Mouse (Mus musculus): ENCODE data around the gene Flot1.

The Flot1 gene

DNA sequence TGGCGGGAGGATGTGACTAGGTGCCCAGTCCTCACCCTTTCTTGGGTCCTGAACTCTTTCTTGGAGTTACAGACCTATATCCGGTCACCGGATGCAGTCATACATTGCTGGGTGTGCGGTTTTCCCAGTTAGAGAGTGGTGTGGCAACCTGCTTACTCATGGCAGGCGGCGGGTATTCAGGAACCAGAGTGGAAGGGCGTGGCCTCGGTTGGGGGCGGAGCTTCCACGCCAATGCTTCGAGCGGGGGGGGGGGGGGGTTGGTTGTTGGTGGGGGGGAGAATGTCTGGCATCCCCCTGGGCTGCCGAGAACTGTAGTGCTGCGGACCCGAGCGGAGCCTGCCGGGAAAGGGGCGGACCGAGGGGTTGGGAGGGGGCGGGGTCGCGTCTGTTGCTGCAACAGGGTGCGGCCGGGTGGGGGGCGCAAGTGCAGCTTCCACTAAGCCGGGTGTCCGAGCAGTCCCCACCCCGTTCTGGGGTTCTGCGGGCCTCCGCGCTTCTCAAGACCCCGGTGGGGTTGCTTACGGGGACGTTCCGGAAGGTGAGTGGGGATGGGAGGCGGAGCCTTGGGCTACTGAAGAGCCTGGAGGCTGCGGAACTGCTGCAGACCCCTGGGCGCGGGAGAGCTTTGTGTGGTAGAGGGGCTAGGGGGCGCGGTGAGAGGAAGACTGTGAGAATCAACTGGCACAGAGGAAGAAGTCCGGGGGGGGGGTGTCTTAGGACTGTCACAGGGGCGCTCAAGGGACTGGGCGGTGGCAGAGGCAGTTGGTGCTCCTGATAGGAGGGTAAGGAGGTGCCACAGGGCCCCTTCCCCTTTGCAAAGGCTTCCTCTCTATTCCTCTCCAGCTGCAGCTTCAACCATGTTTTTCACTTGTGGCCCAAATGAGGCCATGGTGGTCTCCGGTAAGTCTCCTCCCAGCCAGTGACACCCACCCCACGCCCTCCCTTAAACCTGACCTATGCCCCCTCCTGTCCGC lies at the start of gene Flot1:
Flot1 (plus strand) TSS at position 267 of the 974 bp plus-strand sequence.
- peak; percentile 78 for DNase-seq (ENCODE audit: low spot score)

GRCm38 (mm10) chr17:35776811-35777609 lies 46.0 kb upstream of the Flot1 start:
- peak; percentile 71 for DNase-seq (ENCODE audit: low spot score)

GRCm38 (mm10) chr17:35778965-35779364 lies 44.1 kb upstream of the Flot1 start:
- no peak for DNase-seq (ENCODE audit: low spot score)

DNA sequence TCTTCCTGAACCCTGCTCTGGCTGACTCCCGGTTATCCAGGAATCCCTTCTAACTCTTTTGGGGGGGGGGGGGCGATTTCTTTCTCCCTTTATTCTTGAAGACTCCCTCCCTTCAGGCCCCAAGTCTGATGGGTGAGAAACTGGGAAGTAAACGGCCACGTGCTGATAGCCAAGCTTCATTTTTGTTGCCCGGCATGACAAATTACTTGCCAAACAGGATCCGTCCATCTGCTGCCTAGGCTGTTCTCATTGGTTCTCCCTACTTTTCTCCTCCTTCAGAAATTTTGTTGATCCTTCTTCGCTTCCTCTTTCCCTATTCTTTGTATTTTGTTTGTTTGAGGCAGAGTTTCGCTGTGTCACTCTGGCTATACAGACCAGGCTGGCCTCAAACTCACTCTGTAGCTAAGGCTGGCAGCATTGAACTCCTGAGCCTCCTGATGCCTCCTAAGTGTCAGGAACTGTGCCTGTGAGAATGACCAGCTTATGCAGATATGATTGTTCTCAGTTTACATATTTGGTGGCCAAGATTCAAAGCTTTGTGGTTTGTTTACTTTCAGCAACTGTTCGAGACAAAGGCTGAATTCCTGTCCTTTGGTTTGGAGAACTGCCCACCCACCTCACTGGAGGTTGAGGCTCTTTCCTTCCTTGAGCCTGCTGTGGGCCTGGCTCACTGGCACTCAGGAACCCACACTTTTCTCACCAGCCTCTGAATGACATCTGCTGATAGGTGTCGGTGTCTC lies 43.4 kb upstream of the Flot1 start:
- no peak for DNase-seq (ENCODE audit: low spot score)

DNA sequence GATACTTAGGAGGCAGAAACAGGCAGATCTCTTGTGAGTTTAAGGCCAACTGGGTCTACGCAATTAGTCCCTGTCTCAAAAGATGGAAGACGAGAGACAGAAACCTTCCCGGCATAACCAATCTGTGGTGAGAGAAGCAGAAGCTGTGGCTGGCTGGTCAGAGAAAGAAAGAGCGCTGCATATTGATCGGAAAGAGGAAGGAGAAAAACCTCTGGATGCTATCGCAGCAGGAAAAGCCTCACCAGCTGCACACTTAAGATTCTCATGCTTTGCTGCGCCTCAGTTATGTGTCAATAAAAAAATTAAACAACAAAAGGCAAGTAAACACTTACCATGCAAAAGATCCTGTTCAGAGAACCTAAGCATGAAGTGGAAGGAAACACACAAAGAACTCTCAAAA lies 42.7 kb upstream of the Flot1 start:
- no peak for DNase-seq (ENCODE audit: low spot score)

- no peak for DNase-seq (ENCODE audit: low spot score)
These were observed 40.6 kb upstream of the Flot1 start for GRCm38 (mm10) chr17:35782398-35782797.

- no peak for DNase-seq (ENCODE audit: low spot score)
These were observed 40.1 kb upstream of the Flot1 start for GRCm38 (mm10) chr17:35782924-35783323.

DNA sequence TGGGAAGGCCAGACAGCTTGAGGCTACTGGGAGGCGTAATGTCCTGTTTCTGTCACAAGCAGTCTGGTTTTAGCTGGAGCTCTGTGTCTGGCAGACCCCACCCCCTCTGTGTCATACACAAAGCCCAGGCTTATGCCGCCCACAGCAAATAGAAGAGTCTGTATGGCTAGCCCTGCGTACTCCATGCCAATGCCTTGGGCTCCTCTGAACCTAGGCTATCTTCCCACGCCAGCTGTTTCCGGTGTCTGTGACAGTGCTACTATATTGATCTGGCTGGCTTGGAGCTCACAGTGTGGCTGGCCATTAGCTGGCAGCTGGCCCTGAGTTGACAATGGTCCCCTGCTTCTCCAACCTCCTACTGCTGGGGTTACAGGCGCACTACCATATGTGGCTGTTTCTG lies 39.1 kb upstream of the Flot1 start:
- DNase-seq (ENCODE audit: low spot score), result no peak

- DNase-seq (ENCODE audit: low spot score), result no peak
These were observed 37.9 kb upstream of the Flot1 start for GRCm38 (mm10) chr17:35785140-35785539.

- no peak for DNase-seq (ENCODE audit: low spot score)
These were observed 35.5 kb upstream of the Flot1 start for GRCm38 (mm10) chr17:35787493-35787892.

GRCm38 (mm10) chr17:35788025-35788424 lies 35.0 kb upstream of the Flot1 start:
- DNase-seq (ENCODE audit: low spot score), result no peak

- DNase-seq (ENCODE audit: low spot score), result no peak
These were observed 32.1 kb upstream of the Flot1 start for GRCm38 (mm10) chr17:35790933-35791332.

GRCm38 (mm10) chr17:35792837-35793236 lies 30.2 kb upstream of the Flot1 start:
- no peak for DNase-seq (ENCODE audit: low spot score)

GRCm38 (mm10) chr17:35795099-35795498 lies 27.9 kb upstream of the Flot1 start:
- DNase-seq (ENCODE audit: low spot score), result no peak

DNA sequence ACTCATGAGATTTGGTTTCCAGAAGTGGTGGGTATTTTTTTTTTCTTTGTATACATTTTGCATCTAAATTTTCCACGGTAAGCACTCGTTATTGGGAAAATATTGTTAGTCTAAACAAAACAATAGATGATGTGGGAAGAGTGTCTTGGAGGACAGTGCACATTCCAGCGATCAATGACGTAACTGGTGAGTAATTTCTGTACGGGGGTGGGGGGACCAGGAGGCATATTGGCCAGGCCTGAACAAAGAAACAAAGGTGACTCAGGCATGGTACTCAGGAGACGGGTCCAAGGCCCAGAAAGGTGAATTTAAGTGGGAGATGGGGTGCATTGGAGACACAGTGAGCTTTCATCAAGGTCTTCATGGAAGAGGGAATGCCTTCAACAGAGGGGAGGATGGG lies 27.4 kb upstream of the Flot1 start:
- no peak for DNase-seq (ENCODE audit: low spot score)

GRCm38 (mm10) chr17:35796835-35797234 lies 26.2 kb upstream of the Flot1 start:
- no peak for DNase-seq (ENCODE audit: low spot score)

GRCm38 (mm10) chr17:35800905-35801304 lies 22.1 kb upstream of the Flot1 start:
- DNase-seq (ENCODE audit: low spot score), result no peak

DNA sequence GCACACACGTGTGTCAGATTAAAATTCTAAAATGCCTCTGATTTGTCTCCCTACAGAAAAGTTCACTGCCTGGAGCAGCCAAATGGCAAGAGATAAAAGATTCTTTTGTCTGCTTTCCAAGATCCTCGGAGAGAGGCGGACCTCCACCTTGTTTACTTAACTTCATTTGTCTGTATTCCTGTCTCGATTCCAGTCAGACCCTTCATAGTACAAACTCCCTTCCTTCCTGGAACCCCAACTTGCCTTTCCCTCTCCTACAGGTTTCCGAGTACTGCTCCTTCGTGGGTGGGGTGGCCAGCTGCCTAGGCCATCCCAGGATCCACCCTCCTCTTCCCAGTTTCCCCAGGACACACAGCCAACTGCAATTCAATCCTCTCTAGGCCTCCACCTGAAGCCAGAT lies 20.0 kb upstream of the Flot1 start:
- DNase-seq (ENCODE audit: low spot score), result no peak

DNA sequence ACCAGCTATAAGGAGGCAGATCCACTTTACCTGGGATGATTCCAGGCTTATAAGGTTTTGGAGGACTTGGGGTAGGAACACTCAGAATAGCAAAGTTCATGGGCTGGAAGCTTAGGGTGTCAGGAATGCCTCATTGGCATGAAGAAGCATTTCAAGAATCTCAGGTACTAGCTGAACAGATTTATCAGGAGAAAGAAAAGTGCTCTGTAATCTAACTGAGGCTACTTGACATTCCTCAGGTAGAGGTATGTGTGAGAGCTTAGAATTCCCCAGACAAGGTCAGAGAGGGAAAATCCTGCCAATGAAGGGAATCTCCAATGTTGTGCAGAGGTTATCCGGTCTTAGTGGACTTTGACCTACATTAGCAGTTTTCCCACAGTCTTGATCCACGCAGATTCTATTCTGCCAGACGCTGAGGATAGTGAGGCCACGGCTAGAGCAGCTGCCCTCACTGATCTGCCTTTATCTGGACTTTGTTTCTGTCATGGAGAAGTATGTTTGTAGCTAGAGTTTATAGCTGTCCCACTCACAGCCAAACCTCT lies 19.1 kb upstream of the Flot1 start:
- DNase-seq (ENCODE audit: low spot score), result no peak

DNA sequence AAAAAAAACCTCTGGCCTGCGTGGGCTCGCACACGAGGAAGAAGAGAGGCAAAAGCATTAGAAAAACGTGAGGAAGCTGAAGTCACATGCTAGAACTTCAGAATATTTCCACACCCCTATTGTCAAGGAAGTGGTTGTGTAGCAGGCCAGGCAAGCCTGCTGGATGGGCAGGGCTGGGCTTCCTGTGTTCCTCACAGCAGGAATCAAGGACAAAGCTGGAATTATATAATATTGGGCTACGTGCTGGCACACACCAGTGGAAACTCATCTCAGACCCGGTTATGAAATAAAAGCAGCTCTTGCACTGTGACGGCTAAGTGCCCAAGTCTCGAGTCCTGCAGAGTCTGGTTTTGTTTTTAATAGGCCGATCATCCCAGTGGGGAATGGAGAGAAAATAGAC lies 15.0 kb upstream of the Flot1 start:
- DNase-seq (ENCODE audit: low spot score), result no peak

GRCm38 (mm10) chr17:35809395-35809794 lies 13.6 kb upstream of the Flot1 start:
- no peak for DNase-seq (ENCODE audit: low spot score)
